Mouse (Mus musculus) T-helper 1 cell (primary cell): ENCODE data around the gene Ndufaf4.

Source experiments
- in situ Hi-C: fragments of 300-600 bp; cut with MboI, MseI; formaldehyde crosslinking; loops from one replicate; pipeline ENCODE4 v1.15.1; 2025; ENCODE audit warnings: high pct_unique_total_duplicates

Gene Ndufaf4

DNA sequence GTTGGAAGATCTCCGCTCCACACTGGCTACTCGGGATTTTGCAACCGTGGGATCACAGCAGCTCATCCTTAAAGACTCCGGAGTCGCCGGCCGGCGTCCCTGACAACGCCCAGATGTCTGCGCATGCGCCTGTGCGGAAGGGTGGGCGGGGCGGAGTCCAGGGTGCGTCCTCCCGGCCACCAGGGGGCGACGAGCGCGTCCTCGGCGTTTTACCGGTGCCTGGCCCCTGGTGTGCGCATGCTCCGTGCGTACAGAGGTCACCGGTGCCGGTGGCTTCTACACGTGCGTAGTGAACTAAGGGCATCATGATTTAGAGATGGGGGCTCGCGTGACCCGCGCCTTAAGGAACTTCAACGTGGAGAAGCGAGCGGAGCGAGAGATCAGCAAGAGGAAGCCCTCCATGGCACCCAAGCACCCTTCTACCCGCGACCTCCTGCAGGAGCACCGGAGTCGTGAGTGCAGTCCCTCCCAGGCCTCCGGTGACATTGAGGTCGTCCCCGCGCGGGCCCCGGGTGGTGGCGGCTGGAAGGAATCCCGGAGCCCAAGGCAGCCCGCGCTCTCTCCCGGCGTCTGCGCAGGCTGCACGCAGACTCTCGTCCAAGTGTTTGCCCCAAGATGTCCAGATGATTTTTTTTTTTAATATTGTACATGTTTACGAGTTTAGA is at the start of gene Ndufaf4:
Gene Ndufaf4 (plus strand): TSS at position 233 of the 665 bp plus-strand sequence.
- in situ Hi-C loops, result loop anchor here (10.0 kb wide), 1 partner anchor 283 kb away; no protein-coding TSS in a partner anchor

DNA sequence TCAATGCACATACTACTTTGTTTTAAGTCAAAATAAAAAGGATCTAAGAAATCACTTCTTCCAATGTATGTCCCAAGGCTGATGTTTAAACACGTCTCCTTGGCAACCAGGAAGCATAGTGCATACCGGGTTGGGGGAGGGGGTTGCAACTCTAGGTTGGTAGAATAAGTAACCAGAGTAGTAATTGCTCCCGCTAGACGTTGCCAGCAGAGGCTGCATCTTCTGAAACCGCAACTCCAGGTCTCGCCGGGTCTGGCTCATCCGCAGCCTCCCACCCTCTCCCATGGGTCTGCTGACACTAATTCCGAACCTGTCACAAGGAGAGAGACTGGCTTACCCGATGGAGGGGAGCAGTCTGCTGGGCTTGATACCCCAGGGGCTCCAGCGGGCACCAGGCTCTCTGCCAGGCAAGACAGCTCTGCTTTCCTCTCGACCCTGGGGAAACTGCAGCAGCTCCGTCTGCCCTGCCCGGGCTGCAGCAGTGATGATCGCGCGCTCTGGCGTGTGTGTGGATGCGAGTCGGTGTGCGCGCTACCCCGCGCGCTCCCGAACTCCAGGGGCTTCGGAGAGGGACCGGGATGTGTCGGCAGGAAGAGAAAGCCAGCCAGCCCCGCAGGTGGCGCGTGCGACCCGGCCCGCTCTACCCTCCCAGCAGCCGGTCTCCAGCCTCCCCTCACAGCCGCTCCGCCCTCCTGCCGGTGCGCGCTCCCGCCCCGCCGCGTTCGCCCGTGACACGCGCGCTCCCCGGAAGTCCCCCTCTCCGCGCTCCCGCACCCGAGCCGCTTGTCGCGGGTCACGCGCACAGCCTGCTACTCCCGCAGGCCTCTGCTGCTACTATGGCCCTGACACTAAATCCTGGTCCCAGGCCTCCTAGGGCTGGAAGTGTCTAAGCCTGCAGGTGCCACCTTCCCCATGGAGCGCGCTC is 47.2 kb upstream of the Ndufaf4 start, which contains the start of gene Klhl32:
Gene Klhl32 (minus strand): TSS at position 724 of the 925 bp plus-strand sequence.
- in situ Hi-C loops, result loop anchor here (25.0 kb wide), 1 partner anchor 363 kb away; the partner anchor contains the start of gene Mms22l

DNA sequence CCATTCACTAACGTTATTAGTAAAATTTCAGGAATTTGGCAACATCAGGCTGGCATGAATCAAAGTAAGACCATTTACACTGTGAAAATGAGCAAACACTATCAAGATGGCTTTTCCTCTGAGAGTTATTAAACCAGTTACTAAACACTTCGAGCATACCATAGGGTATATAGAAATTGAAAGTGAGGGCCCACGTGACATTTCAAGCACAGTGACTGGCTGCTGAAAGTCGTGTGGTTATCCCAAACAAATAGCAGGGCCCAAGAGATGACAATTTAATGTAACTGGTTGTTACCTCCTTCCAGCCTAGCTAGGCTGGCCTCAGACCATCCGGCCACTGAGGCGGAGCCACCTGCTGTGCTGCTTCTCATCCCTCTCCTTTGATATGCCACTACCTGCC is 32.2 kb upstream of the Ndufaf4 start:
- in situ Hi-C loops, result loop anchor here (25.0 kb wide), 1 partner anchor 378 kb away; the partner anchor contains the start of gene Mms22l

DNA sequence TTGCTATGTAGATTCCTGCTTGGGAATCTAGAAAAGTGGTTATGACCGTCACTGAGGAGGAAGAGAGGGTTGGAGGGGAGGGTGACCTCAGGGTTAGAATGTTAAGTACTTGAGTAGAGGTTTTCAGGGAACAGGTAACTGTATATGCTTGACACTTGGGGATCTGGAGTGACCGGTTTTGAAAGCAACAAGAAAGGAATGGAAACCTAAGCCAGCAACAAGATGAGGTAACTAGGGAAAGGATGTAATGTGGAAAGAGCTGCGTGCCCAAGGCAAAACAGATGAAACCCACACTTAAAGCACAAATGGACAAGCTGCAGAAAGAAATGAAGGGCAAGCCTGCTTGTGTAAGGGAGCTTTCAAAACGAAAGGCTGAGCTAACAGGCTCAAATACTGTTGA is 28.7 kb upstream of the Ndufaf4 start:
- in situ Hi-C loops, result loop anchor here (25.0 kb wide), 1 partner anchor 382 kb away; the partner anchor contains the start of gene Mms22l

DNA sequence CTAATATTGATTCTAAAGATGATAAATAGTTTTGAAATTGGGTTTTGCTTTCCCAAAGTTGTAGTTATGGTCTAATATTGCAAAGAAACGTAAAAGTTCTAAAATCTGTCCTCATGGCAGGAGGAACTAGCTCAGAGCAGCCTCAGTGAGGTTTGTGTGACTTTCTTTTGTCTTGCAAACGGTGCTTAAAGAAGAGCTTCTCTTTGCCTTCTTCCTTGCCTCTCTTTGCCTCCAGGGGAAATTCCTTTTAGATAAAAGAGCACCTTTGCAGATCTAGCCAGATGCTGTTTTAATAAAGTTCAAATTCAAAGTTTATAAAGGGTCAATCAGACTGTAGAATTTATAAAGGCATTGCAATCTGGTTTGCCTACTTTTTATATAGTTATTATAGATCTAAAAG is 8.5 kb upstream of the Ndufaf4 start:
- in situ Hi-C loops, result loop anchor here (10.0 kb wide), 1 partner anchor 165 kb away; no protein-coding TSS in a partner anchor

DNA sequence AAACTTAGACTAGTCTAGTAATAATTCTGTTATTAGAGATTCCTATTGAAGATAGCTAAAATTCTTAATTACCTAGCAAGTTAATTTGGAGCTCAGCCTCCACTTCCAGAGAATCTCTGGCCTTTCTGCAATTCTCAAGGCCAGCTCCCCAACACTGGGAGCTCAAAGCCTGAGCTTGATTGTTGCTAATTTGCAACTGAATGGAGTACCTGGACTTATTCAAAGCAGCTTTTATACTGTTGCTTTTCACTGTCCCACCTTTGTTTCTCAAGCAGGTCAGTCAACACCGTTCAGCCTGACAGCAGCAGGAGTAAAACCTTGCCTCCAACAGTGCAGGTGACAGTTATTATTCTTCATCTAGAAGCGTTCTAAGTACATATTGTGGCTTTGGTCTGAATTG is 5.6 kb upstream of the Ndufaf4 start:
- in situ Hi-C loops, result loop anchor here (10.0 kb wide), 1 partner anchor 277 kb away; no protein-coding TSS in a partner anchor

DNA sequence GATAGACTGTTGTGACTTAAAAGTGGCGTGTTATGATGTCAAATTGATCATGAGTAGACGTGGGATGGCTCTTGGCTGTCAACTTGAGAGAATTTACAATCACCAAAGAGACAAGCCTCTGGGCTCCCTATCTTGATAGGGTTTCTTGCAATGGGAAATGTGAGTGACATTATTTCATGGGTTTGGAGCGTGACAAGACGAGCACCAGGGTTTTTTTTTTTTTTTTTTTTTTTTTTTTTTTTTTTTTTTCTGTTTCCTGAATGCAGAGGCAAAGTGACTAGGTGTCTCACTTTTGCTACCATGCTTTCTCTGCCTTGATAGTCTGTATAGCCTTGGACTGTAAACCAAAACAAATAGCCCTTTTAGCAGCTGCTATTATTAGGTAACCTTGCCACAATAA is 3.3 kb upstream of the Ndufaf4 start:
- in situ Hi-C loops, result loop anchor here (10.0 kb wide), 1 partner anchor 280 kb away; no protein-coding TSS in a partner anchor

DNA sequence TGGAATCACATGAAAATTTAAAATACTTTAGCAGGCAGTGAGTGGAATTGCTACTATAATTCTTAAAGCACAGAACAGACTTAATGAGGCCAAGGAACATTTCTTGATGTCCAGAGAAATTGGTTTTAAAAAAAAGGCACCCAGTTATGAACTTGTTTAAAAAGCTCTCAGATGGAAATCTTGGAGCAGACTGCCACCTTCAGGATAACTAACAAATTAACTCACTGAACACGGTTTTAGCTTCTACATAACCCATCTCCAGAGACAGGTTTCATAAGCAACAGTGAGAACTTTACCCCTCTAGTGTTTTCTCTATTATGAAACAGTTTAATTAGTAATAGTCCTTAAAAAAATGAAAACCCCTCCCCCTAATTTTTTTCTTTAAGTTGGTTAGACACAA is 1.1 kb upstream of the Ndufaf4 start:
- in situ Hi-C loops, result loop anchor here (10.0 kb wide), 1 partner anchor 282 kb away; no protein-coding TSS in a partner anchor

DNA sequence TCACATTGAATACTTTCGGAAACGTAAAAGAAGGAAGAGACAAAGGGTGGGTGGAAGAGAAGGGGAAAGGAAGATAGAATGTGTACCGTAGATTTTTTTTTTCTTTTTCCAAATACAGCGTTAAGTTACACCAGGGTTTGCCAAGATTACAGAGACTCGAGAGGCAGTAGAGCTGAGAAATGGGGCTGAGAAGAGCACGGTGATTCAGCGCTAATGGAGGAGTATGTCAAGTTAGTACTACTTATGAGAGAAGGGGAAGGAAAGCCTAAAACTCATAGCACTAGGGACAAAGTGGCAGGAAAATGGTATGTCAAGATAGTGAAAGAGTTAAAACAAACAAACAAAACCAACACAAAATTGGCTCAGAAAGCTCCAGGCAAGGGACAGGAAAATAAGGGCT is 532 bp upstream of the Ndufaf4 start:
- in situ Hi-C loops, result loop anchor here (10.0 kb wide), 1 partner anchor 283 kb away; no protein-coding TSS in a partner anchor

DNA sequence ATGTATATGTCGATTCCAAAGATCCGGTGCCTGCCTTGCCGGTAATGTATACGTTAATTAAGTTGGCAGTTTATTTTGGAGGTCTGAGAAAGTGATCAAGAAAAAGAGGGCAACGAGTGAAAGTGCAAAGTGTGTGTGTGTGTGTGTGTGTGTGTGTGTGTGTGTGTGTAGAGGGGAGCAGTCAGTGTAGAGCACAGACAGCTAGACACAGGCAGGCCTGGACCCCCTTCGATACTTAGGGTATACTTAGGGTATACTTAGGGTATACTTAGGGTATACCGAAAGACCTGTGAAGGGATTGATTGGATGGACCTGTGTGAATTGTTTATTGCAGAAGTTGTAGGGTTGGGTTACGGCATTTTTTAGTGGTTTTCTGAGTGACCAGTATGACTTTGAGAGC is 753 bp downstream of the Ndufaf4 start:
- in situ Hi-C loops, result loop anchor here (10.0 kb wide), 1 partner anchor 284 kb away; no protein-coding TSS in a partner anchor

DNA sequence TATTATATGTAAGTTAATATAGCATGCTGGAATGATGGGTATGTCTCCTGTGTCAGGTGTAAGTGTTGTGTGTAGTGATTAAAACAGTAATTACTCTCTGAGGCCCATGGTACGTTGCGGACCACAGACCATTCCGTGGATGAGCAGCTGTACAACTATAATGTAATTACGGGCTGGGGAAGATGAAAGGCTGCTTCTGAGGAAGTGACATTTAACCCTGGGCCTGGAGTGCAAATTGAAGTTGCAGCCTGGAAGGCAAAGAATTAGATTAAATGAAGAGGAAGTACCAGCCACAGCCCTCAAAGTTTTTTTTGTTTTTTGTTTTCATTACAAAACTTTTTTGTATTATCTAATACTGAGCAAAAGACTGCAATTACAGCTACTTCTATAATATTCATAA is 1.3 kb downstream of the Ndufaf4 start:
- in situ Hi-C loops, result loop anchor here (10.0 kb wide), 1 partner anchor 284 kb away; no protein-coding TSS in a partner anchor

DNA sequence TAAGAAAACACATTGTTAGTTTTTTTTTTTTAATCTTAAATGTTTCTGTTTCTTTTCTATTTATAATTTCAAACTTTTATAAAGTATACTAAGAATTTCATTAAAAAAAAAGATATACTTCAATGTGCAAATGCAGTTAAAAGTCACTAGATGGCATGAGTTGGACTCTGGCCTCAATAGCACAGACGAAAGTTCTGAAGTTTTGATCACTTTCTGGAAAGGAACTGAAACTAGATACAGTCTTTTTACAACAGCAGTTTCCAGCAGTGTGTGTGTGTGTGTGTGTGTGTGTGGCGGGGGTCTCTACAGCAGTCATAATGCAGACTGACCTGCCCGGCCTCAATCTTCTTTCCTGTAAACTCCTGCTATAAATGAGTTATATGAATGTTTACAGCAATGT is 9.9 kb downstream of the Ndufaf4 start:
- in situ Hi-C loops, result loop anchor here (10.0 kb wide), 1 partner anchor 423 kb away; no protein-coding TSS in a partner anchor

DNA sequence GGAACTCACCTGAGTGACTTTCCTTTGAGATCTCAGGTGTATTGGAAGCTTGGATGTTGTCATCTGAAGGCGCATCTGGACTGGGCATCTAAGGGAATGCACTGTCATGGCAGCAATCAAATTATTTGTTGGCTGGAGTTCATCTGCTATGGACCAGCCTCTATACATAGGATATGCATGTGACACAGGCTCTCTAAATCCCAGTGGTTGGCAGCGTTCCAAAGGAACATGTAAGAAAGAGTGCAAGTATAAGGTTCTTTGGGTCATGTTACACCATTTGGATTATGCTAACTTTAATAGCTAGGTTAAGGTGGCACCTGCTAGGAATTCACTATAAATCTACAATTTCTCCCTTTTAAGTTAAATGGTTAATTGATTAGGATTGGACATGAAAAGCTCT is 17.7 kb downstream of the Ndufaf4 start:
- in situ Hi-C loops, result no loop called here

DNA sequence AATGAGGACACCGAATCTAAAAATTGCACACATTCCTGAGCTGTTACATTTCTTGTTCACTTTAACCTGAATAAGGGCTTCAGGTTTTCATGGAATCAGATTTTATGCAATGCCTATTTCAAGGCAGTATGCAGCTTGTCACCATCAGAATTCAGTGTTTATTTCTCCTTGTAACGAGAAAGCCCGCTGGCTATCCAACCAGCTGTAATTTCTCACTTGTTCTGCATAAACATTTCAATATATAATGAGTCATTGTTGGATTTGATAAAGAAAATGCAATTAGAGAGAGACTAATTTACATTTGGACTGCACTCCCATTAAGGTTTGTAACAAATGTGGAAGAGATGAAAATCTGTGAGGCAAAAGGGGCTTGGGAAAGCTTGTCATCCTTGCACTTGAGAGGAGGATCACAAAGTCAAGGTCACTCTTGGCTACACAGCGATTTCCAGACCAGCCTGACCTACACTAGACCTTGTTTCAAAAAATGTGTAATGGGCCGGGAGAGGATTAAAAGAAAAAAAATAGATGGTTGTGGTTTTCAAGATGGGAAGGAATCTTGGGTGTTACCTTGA is 22.2 kb downstream of the Ndufaf4 start:
- in situ Hi-C loops, result no loop called here

DNA sequence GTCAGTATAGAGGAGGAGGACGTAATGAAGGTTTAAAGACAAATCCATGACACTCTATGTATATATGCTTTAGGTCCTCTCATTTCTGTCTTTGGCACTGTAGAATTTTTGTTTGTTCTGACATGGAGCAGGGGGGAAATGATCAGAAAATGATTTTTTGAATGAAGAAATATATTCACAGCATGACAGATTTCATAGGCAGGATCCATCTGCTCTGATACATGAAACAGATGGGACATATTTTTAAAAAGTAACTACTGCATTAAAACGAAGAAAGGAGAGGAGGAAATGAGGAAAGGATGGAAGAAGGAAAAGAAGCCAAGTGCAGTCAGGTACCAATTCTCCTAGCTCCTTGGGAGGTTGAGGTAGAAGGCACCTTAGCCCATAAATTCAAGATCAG is 26.8 kb downstream of the Ndufaf4 start:
- in situ Hi-C loops, result loop anchor here (25.0 kb wide), 1 partner anchor 1613 kb away; no protein-coding TSS in a partner anchor

DNA sequence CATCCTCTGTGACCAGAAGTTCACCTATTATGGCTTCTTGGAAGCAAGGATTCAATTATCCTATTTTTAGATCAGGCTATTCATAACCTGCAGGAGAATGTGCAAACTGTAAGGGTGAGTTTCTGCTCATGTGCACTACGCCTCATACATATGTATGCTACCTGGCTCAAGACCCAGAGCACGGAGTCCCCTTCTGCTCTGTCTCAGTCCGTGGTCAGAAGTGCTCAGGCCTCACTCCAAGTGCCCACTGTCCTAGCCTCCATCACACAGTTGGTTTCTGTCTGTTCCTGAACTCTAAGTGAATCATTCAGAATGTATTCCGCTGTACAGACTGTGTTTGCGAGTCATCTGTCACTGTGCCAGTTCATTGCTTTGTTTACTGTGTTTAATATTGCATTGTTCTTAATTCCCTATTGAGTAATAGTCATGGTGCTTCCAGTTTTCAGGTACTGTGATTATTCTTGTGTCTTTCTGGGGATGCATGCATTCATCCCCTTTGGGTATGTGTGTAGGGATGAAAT is 30.4 kb downstream of the Ndufaf4 start:
- in situ Hi-C loops, result loop anchor here (25.0 kb wide), 1 partner anchor 1609 kb away; no protein-coding TSS in a partner anchor

DNA sequence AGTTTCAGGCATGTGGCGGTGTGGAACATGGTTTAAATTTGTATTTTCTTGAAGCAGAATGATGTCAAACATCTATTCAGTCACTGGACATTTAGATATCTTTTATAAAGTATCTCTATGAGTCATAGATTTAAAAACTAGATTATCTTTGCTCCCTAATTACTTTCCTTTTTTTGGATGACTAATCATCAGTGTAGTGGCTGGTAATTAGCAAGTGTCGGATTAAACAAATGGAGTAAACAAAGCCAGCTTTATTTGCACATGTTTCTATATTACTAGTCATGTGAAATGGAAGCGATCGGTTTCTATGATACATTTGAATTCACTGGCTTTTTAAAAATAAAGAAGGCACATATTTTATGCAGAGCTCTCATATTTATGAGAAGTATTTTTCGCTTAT is 31.0 kb downstream of the Ndufaf4 start:
- in situ Hi-C loops, result loop anchor here (25.0 kb wide), 1 partner anchor 1608 kb away; no protein-coding TSS in a partner anchor

DNA sequence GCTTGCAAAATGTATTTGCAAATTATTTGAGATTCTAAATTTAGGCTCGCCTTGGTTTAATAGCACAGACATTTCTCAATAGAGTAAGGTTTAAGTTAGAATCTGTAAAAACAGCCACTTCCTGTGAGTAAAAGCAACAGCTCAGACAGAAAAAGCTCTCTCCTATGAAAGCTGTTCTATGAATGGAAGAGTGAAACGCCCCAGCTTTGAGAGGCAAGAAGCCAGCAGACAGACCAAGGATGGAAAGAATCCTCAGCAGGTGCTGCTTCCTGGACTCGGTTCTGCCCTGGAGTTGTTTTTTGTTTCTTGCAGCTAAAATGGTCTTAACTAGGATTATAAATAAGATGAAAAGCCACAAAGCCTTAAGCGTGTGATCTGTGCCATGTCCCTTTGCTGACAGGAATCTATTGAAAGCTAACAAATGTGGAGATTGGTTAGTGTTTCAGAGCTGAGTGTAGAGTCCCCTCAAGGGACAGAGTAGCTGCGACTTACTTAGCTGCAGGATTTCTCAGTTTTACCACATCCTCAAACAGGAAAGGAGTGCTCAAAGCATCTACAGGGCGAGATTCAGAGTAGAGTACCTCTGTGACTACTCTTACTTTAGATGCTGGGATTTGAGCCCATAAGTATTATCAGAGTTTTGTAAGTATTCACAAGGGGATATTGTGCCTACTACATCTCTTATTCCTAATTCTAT is 45.0 kb downstream of the Ndufaf4 start:
- in situ Hi-C loops, result loop anchor here (25.0 kb wide), 1 partner anchor 1594 kb away; no protein-coding TSS in a partner anchor
